Mouse (Mus musculus) left cerebral cortex, adult 18-20 months (tissue): ENCODE measurements at regions not wholly inside any gene's neighbourhood (a gene's known extent, or its start where the extent isn't known, plus 50 kb on each side); places are given as distances from the start of the nearest gene placed in this dataset.

Source experiments
- DNase-seq, 2 experiments: peaks; one replicate each; pipeline ENCODE4 v3.0.0; 2021 to 2022; ENCODE audit warnings: low spot score in 2 of 2, mixed read lengths in 1 of 2

GRCm38 (mm10) chr12:97732078-97732580 lies 527.1 kb downstream of the Galc start:
- peak in 1 of 2 experiments; percentile 23 for DNase-seq

DNA sequence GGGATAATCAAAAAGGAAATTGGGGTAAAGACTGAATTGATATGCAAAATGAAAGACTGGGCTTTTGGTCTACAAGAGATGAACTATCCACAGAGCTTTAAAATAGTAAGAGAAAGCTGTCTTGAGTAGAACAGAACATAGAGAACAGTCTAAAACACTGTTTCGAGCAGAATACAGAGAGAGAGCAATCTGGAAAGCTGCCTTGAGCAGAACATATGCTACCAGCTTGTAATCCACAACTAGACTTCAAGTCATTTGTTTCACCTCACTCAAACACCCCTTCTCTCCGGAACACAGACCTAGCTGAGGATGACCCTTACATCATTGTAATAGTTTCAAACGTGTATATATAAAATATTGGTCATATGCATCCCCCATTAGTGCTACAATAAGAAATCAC lies 538.7 kb downstream of the Galc start:
- no peak for DNase-seq

DNA sequence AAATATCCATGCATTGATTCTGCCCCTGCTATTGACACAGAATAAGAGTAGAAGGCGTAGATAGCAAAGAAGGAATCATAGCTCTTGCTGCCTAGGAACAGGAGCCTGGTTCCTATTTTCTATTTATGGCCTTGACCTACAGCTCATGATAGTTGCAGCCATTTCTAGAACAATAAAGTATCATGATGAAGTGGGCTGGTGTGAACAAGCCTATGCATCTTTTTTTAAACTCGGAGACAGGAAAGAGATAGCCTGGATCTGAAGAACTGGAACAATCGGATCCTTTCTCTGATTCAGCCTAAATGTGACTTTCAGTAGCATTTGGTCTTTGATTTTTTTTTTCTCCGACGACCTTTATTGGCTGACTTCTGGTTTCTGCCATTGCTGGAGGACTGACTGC lies 541.4 kb downstream of the Galc start:
- DNase-seq = no peak
